Mouse (Mus musculus) adrenal gland, postnatal 4 days (tissue): ENCODE results near the gene Golga3. TPM values are rescaled to one million over a fixed set of nuclear protein-coding genes. Genes with fewer than 3 reads are reported as not detected.
A peak's percentile ranks its signal among the peaks of the same experiment; 100 is the strongest.

Experiments used
- DNase-seq, 2 experiments: peaks; one replicate each; pipeline ENCODE4 v3.0.0; 2021 to 2022; ENCODE audit warnings: low spot score in 2 of 2, mixed read lengths in 2 of 2
- long read RNA-seq, 2 experiments: library from polyadenylated mRNA; stranded (forward); transcript quantifications; one replicate each; pipeline ENCODE4 v2.0.0; 2021
- total RNA-seq, 2 experiments: library from RNA; stranded (reverse); gene quantifications; 2 replicates each; pipeline ENCODE4 v1.2.3; 2021

Golga3 gene
- 10 to 100 TPM; 39.9 to 43.6 TPM for total RNA-seq
- long read RNA-seq, experiment 1, full-length matches to known transcripts: 3 of 6 reads
- long read RNA-seq, experiment 1, partial matches to known transcripts: 1 of 6 reads
- long read RNA-seq, experiment 1, other reads (novel, unspliced or antisense): 2 of 6 reads
- long read RNA-seq, experiment 2, full-length matches to known transcripts: 4 of 16 reads
- long read RNA-seq, experiment 2, partial matches to known transcripts: 9 of 16 reads
- long read RNA-seq, experiment 2, other reads (novel, unspliced or antisense): 3 of 16 reads

DNA sequence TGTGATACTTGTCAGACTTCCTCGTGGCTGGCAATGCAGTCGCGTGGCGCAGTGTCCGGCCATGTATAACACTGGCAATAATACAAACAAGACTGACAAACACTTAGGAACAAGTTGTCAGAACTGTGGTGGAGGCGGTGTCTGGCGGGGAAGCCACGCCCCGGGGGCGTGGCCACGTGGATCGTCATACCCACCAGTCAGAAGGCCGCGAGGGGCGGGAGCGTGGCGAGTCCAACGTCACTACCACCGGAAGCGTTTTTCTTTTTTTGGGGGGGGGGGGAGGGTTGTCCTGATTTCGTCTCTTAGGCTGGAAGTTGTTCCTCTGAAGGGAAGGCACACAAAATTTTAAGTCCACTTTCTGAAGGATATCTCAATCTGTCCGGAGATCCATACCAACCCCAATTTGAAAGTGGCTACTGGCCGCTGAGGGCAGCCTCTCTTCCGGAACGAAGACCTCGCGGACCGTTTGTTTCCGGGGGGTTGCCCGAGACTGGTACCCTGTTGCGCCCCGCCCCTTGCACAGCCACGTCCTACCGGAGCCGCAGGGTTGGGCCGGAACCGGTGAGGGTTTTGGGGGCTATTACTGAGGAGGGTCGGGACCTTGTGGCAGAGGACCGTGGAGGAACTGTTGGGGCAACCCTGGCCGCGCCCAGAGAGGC, at the start of gene Golga3:
Gene Golga3, plus strand, starts transcription at position 340 of the 659 bp plus-strand sequence.
- DNase-seq: peak; percentile 81 to 83

DNA sequence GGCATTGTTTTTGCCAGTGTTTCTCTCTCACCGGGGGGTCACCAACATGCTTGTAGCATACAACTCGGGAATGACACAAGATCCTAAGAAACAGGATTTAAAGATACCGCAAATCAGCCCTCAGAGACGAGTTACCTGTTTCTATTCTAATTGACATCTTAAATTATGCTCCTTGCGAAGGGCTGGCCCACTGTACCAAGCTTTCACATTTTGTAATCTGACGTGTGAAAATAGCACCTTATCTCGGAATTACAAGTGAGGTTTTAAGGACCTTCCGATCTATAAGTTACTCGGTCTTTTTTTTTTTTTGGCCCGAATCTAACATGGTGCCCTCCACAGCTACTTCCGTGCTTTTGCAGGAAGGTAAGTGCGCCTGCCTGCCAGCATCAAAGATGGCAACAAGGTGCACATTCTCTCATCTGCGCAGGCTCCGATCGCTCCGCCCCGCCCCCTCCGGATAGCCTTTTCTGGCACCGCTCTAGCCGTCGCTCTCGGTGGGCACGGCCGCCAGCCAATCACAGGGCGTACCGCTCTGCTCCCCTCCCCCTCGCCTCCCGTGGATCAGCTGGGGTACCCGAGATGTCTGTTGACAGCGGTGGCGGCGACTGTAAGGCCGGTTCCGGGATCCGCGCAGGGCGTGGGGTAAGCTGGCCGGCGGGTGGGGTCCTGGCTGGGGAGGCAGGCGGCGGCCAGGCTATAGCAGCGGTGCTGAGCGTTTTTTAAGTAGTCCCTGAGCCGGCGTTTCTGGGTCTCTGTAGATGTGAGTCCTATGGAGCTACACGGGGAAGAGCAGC, 41.0 kb upstream of the Golga3 start, which contains the start of gene Chfr:
Gene Chfr, plus strand, starts transcription at position 550 of the 794 bp plus-strand sequence.
- DNase-seq: peak; percentile 98

DNA sequence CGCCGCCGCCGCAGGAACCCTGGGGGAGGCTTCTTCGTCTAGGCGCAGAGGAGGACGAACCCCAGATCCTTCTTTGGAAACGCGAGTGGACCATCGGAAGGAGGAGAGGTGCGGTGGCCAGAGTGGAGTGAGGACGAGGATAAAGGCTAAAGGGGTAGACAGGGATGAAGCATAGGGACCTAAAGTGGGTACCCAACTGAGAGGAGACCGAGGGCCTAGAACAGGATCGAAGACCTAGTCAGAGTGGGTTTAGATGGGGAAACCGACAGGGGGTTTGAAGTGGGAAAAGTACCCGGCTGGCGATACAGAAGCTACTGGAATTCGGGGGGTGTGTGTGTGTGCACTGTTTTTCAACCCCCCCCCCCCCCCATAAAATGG, 40.4 kb upstream of the Golga3 start:
- DNase-seq: no peak

DNA sequence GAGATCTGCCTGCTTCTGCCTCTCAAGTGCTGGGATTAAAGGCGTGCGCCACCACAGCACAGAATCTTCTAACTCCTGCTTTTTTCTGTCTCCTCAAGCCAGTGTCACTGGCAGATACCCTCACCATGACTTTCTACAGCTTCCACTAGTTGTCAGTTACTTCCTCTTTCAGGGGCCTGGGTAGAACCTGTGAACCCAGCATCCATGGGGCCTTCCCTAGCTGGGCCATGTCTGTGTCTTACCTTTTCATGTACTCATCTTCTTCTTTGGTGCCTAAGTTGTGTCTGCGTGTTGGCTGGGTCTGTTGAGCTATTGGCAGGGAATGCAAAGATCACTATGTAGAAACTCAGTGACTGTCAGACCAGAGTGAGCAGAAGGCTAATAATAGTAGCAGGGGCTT, 38.7 kb upstream of the Golga3 start:
- no peak for DNase-seq

DNA sequence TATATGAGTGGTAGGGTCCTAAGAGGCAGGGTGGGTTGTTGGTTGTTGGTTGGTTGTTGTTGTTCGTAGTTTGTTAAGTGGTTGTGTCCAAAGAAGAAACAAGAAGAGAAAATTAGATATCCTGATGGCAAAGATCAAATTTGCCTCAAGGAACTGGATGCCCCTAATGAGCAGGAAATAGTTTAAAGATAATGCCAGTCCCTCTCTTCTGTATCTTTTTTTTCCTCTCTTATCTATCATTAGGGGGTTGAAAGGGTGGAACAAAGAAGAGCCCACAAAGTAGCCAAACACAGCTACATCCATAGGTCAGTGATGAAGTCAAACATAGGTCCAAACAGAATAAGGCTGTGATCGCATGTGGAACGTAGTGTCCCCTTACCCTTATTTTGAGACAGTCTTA, 37.2 kb upstream of the Golga3 start:
- no peak for DNase-seq

DNA sequence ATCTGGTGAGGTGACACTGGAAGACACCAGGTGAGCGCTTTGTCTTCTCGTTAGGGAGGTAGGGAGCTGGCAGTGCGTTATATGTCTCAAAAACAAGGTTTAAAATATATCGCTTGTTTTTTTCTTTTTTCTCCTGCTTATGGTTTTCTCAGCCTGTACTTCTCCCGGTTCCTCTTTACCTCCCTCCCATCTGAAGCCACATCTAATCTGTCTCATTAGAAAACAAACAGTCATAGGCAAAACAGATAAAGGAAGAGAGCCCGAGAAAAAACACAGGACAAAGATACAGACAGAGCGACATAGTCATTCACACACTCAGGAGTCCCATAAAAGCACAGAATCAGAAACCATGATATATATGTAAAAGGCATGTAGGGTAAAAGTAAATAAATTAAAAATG, 36.1 kb upstream of the Golga3 start:
- DNase-seq: no peak

DNA sequence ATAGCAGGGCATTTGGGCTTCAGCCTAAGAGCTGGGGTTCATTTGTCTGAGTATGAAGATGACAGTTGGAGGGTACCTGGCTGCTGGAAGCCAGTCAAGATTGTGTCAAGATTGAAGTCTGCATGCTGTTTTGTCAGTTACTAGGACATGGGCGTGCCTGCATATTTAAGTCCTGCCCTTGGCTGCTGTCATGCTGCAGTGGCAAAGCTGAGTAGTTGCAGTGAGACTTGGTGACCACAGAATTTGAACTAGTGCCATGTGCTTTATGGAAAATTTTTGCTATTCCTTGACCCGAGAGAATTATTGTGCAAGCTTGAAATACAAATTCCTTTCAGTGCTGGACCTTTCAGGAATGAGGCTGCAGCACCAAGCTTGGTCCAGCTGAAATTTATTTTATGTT, 34.2 kb upstream of the Golga3 start:
- DNase-seq: no peak

DNA sequence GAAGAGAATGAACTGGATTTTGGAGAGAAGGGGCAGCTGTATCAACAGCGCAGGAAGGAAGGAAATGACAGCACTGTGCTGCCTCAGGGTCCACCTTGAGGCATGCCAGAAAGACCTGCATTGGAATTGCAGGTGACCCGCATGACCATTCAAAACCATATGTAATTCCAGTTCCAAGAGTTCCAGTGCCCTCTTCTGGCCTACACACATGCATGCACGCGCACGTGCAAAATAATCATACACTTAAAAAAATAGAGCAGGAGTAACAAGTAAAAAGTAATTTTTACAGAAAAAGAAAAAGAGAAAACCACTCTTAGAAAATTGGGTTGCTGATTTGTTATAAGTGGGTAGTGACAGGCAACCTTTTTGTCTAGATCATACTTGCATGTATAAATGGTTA, 33.5 kb upstream of the Golga3 start:
- no peak for DNase-seq

DNA sequence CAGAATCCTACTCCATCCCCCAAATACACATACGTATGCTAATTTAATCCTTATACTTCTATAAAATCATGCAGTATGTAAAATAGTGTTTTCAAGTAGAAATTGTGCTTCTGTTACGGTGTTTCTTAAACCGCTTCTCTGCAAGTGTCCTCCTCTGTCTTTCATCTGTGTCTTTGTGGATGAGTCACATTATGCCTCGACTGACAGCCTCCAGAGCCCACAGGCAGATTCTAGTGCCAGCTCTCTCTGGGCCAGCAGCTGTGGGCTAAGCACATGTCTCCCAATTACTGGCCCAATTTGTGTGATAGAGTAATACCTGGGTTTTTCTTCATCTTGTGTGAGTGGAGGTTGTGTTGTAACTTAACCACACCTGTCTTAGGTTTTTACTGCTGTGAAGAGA, 7.1 kb upstream of the Golga3 start:
- DNase-seq: no peak

DNA sequence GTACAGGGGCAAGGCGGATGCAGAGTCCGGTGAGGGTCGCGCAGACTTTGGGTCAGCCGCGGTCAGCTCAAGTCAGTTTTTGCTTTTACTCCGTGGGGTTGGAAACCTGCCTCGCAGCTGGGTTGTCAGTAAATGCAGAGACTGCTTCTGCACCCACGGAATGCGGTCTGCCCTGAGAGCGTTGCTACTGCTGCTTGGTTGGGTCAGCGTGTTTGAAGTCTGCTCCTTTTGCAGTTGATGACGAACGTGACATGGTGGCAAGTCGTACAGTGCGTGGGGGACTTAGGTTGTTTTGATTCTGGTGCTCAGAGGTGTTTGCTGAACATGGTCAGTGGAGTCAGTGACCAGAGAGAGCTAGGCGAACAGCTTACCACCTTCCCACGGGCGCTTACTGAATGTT, 520 bp downstream of the Golga3 start:
- DNase-seq: peak in 1 of 2 experiments; percentile 4

DNA sequence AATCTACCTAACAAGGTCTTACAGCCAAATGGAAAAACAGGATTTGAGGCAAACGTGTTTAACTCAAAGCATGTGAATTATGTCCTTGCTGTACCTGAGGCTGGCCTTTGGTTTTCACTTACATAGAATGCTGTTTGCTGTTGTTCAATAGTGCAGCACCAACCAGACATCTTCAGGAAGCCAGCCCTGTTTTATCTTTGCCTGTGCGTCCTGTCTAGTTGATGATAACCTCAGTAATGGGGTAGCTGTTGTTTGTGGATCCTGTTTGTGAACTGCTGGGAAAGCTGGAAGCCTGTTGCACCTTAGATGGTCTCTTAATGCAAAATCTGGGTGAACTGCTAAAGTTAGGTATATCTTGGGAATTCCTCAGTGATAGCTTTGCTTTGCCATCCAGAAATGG, 2.1 kb downstream of the Golga3 start:
- no peak for DNase-seq

DNA sequence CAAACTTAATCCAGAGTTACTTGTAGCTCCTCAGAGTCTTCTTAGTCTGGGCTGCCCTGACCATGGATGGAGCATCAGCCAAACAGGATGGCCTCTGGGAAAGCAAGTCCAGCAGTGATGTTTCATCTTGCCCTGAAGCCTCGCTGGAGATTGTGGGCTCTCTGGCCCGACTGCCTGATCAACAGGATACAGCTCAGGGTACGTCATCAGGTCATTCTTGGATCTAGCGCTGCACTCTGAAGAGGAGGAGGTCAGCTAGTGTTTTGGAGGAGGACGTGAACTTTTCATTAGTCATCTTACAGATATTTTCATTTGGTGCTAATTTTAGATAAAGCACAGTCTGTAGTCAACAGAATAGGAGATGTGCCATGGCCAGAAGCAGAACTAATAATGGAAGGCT, 5.2 kb downstream of the Golga3 start:
- DNase-seq: no peak

DNA sequence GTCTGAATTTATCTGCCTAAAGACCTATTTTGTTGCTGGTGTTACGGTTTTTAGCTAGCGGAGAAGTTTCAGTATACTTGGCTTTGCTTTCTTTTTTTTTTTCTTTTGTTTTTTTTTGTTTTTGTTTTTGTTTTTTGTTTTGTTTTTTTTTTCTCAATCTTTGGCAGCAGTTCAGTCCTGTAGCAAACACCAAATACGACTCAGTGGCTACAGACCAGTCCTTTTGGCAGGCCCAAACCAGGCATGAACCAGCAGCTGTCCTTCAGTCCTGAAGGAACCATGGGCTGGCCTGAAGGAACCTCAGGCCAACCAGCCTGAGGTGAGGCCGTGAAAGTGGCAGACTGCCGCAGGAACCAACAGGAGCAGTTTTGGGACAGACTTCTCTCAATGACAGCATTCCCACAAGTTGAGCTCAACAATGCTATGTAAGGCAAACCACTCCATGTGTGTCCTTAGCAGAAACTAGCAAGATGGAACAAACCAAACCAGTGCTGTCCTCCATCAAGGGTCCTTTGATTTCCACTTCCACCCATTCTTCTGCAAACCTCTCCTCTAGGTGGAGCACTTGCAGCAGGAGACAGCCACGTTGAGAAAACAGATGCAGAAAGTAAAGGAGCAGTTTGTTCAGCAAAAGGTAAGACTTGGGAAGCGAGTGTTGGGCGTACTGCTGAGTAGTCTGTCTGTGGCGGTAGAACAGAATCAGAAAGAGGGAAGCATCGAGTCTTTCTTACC, 26.8 kb downstream of the Golga3 start:
- no peak for DNase-seq

DNA sequence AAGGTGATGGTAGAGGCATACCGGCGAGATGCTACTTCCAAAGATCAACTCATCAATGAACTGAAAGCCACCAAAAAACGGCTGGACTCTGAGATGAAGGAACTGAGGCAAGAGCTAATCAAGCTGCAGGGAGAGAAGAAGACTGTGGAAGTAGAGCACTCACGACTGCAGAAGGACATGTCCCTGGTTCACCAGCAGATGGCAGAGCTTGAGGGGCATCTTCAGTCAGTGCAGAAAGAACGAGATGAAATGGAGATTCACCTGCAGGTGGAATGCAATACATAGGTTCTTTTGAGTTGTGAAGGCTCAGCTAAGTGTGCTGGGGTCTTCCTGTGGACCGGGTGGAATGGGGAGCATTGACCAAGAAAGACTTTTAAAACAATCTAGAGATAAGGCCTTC, 28.3 kb downstream of the Golga3 start:
- no peak for DNase-seq

DNA sequence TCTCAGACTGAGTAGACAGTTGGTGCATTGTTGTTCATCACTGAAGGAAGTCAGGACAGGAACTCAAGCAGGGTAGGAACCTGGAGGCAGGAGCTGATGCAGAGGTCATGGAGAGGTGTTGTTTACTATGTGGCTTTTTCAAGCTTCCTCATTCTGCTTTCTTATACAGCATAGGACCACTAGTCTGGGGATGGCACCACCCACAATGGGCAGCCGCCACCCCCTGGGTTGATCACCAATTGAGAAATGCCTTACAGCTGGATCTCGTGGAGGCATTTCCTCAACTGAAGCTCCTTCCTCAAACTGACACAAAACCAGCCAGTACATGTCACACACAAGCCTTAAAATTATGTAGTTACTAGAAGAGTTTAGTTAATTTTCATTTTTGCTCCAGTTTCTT, 34.8 kb downstream of the Golga3 start:
- no peak for DNase-seq

DNA sequence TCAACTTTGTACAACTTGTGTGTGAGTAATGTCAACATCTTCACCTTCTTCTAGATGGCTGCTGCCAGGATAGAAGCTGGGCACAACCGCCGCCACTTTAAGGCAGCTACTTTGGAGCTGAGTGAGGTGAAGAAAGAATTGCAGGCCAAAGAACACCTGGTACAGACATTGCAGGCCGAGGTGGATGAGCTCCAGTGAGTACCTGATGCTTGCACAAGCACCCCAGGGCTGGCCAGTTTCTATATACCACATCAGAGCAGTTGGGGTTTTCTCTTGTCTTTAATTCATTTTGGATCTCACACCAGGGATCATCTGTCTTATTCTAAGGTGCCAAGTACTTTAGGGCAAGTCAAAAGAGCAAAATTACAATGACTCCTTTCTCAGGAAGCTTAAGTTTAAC, 40.3 kb downstream of the Golga3 start:
- no peak for DNase-seq

DNA sequence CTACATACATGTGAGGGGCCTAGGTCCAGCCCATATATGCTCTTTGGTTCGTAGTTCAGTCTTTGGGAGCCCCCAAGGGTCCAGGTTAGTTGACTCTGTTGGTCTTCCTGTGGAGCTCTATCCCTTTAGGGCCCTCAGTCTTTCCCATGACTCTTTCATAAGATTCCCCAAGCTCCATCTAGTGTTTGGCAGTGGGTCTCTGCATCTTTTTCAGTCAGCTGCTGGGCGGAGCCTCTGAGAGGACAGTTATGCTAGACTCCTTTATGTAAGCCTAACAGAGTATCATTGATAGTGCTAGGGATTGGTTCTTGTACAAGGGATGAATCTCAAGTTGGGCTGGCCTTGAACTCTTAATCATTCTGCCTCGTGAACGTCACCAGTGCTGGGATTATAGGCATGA, 43.8 kb downstream of the Golga3 start:
- no peak for DNase-seq

DNA sequence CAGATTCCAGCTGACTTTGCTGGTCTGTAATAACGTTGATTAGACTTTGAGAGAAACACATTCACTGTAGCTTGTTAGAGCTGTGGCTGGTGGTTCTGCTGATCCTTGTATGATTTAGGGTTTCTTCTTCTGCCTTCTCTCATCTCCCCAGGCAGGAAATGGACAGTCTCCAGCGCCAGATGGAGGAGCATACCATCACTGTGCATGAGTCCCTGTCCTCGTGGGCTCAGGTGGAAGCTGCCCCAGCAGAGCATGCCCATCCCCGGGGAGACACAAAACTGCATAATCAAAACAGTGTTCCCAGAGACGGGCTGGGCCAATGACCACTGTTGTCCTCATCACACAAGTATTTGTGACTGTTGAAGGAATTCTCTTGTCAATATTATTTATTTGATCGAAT, 46.3 kb downstream of the Golga3 start:
- DNase-seq: no peak

DNA sequence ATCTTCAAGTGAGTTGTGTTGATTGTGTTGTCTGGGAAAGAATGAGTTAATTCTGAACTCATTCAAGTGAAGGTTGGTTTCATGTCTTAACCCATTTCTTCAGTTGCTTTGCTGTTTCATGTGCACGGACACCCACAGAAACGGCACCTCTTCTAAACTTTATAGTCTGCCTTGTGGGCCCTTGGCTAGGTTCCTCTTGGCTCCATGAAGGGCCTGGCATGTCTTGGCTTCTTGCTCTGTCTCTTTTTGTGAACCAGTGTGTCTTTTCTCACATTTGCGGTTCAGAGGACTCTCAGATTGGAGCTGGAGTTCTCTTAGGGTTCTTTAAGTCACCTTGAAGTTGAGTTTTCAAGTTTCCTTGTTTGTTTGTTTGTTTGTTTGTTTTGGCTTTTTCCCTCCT, 48.6 kb downstream of the Golga3 start:
- DNase-seq: no peak

DNA sequence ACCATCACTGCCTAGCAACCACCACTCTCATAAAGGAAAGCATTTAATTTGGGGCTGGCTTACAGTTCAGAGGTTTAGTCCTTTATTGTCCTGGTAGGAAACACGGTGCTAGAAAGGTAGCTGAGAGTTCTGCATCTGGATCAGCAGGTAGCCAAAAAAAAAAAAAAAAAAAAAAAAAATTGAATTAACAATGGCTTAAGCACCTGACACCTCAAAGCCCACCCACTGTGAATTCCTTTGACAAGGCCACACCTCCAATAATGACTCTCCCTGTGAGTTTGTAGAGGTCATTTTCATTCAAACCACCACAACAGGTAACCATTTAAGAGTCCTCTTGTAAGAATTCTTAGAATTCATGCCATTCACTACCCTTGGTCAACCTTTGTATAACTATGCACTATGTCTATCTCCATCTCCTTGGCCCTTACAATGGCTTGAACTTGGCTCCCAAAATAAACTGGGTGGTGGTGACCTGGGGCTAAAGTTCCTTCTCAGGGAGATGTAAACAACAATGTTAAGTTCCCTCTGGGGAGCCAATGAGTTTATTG, 50.9 kb downstream of the Golga3 start:
- no peak for DNase-seq

DNA sequence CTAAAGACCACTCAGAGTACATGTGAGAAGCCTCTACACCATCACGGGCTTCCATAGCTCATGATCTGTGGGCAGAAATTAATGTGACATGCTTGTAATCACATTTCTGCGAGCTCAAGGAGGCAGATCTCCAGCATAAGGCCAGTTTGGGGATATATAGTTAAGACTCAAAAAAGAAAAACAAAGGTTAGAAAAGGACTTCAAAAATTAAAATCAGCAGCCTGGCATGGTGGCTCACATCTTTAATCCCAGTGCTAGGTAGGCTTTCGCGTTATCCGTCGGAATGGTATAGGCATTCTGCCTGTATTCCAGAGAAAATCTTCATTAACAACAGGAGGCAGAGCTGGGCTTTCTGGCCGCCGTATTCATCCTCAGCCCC, 53.9 kb downstream of the Golga3 start:
- no peak for DNase-seq
